Mouse (Mus musculus): Measurements from ENCODE around the gene Pde5a.

Pde5a gene

GRCm38 (mm10) chr3:122728852-122729600, at the start of gene Pde5a:
TSS of gene Pde5a (plus strand) at chr3:122728947.
- DNase-seq (ENCODE audit: low read depth) = peak; percentile 53

GRCm38 (mm10) chr3:122680851-122681250, 47.9 kb upstream of the Pde5a start:
- DNase-seq (ENCODE audit: low read depth) = no peak

- no peak for DNase-seq (ENCODE audit: low read depth)
These were observed 46.4 kb upstream of the Pde5a start for GRCm38 (mm10) chr3:122682352-122682751.

- DNase-seq (ENCODE audit: low read depth) = no peak
These were observed 43.9 kb upstream of the Pde5a start for GRCm38 (mm10) chr3:122684832-122685231.

GRCm38 (mm10) chr3:122693039-122693438, 35.7 kb upstream of the Pde5a start:
- no peak for DNase-seq (ENCODE audit: low read depth)

DNA sequence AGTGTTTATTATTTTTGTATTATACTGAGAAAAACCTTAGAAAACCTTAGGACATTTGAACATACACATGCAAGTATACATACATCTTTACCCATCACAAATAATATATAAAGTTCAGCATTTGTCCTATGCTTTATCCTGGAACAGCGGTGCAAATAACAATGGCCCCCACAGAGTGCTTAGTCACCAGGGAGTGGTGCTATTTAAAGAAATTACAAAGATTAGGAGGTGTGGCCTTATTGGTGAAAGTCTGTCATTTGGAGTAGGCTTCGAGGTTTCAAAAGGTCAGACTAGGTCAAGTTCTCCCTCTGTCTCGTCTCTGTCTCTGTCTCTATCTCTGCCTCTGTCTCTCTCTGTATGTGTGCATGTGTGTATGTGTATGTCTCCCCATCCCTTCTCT, 32.9 kb upstream of the Pde5a start:
- no peak for DNase-seq (ENCODE audit: low read depth)

DNA sequence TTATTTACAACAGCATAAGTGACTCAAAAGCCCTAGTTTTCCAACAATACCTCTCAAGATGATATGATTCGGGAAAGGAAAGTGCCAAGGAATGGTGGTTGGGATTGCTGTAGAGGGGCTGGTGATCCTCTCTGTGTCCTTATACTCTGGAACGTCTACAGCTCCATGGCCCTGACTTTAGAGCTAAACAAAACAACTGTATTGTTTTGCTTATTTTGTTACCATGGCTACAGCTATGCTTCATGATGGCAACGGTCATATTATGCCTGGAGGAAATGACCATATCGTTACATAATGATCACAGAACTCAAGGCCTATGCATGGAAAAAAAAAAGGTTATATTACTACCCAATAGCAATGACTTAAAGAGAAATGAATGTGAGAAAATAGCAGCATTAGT, 32.1 kb upstream of the Pde5a start:
- no peak for DNase-seq (ENCODE audit: low read depth)

- peak; percentile 16 for DNase-seq (ENCODE audit: low read depth)
These were observed 24.5 kb upstream of the Pde5a start for GRCm38 (mm10) chr3:122704209-122704608.

- DNase-seq (ENCODE audit: low read depth) = no peak
These were observed 23.5 kb upstream of the Pde5a start for GRCm38 (mm10) chr3:122705246-122705645.

- DNase-seq (ENCODE audit: low read depth) = no peak
These were observed 20.3 kb upstream of the Pde5a start for GRCm38 (mm10) chr3:122708485-122708884.

DNA sequence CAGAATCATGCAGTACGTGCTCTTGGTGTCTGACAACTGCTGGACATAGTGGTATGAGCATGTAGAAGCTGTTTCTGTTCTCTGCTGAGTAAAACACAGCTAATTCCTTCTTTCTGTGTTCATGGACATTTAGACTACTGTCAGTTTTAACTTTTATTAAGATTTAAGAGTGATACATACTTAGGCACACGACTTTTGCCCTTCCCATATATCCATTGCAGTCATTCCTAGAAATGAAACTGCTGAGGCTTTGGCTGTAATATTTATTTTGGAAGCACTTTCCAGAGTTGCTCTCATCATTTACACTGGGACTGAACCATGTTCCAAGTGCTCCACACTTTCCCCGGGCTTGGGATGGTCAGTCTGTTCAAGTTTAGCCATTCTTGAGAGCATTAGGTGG, 18.6 kb upstream of the Pde5a start:
- no peak for DNase-seq (ENCODE audit: low read depth)

DNA sequence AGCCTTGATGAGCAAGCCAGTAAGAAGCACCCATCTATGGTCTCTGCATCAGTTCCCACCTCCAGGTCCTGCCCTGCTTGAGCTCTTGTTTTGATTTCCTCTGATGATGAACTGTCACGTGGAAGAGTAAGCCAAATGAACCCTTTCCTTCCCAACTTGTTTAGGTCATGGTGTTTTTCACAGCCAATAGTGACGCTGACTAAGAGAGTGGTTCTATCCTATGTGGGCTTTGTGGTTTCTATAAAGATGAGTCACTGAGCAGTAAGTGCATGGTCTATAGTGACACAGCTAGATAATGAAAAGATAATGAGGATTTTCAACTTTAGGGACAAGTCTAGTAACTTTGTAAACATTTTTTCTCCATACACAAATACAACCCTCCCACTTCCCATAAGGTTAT, 10.1 kb upstream of the Pde5a start:
- no peak for DNase-seq (ENCODE audit: low read depth)

DNA sequence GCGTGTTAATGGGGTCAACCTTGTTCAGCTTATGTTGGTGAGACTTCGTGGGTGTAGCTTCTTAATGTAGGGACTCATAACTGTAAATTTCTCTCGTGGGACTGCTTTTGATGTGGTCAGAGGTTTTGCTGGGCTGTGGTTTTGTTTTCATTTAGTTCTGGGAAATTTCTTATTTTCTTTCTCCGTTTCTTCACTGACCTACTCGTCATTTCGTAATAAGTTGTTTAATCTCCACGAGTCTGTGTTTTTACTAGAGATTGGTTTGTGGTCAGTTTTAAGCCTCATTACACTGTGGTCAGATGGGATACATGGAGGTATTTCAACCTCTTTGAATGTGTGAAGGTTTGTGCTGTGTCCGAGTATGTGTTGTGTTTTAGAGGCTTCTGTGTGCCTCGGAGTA, 7.2 kb upstream of the Pde5a start:
- DNase-seq (ENCODE audit: low read depth) = no peak

- peak; percentile 13 for DNase-seq (ENCODE audit: low read depth)
These were observed 833 bp downstream of the Pde5a start for GRCm38 (mm10) chr3:122729601-122729959.

DNA sequence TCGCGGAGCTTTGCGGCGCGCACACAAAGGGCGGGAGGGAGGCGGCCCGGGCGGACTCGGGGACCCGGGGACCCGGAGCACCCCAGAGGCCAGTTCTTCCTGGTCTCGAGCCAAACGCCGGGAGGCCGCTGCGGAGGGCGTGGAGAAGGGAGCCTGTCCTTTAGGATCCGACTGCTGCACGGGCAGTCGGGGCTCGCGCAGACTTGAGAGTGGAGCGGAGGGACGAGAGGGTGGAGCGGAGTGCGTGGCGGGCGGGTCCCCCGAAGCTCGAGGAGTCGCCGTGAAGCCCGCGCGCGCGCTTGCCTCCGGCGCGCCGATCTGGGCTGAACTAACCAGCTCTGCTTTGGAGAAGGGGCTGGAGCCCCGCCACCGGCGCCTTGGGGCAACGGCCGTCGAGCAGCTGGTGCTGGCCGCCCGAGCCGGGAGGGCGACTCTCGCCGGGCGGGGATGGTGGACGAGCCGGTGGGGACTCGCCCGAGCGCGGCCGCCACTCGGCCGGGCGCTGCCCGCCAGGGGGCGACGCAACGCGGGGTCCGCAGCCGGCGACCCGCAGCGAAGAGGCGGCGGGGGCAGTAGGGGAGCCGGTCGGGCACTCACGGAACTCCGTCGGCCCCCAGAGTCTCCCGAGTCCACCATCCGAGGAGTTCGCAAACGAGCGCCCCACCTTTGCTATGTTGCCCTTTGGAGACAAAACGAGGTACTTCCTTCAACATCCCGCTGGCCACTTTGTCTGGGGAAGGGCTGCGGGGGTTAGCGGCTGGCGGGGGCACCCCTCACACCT, 1.4 kb downstream of the Pde5a start:
- DNase-seq (ENCODE audit: low read depth) = peak; percentile 25

GRCm38 (mm10) chr3:122730741-122731235, 2.0 kb downstream of the Pde5a start:
- DNase-seq (ENCODE audit: low read depth) = no peak

- no peak for DNase-seq (ENCODE audit: low read depth)
These were observed 5.1 kb downstream of the Pde5a start for GRCm38 (mm10) chr3:122733806-122734205.

DNA sequence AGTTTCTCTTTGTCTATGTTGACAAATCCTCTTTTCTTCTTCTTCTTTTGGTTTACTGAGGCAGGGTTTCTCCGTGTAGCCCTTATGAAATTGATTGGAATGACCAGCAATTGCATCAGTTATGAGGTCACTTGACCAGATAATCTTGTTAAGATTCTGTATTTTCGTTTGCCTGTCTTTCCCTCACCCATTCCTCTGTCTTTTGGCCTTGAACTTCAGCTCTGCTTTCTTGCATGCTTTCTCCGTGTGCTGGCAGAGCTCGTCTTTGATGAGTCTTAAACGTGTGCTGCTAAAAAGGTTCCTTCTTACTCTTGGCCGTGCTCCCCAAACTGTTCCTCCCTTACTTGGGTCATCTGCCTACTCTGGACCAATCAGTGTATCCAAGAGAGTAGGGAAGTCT, 5.6 kb downstream of the Pde5a start:
- DNase-seq (ENCODE audit: low read depth) = no peak

- no peak for DNase-seq (ENCODE audit: low read depth)
These were observed 10.7 kb downstream of the Pde5a start for GRCm38 (mm10) chr3:122739460-122739859.

DNA sequence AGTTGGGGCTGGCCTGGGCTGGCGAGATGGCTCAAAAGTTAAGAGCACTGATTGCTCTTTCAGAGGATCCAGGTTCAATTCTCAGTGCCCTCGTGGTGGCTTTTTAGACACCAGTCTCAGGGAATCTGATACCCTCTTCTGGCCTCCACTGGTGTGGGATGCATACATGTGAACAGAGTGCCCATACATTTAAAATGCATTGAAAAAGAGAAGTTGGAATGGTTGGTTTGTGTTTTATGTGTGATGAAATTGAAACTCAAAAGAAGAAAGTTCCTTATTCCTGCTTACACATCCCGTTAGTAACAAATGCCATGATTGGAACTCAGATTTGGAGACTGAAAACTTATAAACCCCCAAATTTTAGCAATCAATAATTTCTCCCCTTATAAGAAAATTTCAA, 15.5 kb downstream of the Pde5a start:
- no peak for DNase-seq (ENCODE audit: low read depth)

- DNase-seq (ENCODE audit: low read depth) = no peak
These were observed 19.4 kb downstream of the Pde5a start for GRCm38 (mm10) chr3:122747921-122748700.

DNA sequence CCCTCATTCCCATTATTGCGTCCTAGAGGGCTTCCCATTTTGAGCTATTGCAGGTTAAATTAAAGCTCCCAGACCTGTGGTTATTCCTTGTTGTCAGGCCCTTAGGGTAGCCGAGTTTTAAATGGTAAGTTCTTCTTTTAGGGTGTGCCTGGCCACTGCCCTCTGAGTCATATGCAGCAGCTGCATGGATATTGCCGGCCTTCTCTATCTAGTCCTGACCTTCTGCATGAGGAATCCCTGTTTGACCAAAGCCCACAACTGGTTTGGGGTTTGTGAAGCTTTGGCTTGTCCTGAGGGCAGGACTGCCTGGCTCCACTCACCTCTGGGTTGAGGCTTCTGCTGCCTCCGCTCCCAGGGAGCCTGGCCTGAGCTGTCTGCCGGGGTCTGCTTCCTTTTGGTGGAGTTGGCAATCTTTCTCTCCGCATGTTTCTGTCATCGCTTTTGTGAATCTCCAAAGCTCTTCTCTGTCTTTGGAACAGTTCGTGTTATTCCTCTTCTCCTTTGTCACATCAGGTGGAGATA, 34.6 kb downstream of the Pde5a start:
- DNase-seq (ENCODE audit: low read depth) = no peak

All from c-Kit-positive CD71-negative TER-119-negative erythroid progenitor cells, embryonic 14.5 days (primary cell).